Mouse (Mus musculus) cortical plate, adult 2 months (tissue): ENCODE data around the gene Gm11273.

ENCODE experiments used
- CTCF ChIP-seq: fragments of 200-500 bp; IDR thresholded peaks from 2 replicates; pipeline ENCODE4 v1.5.1; 2011; ENCODE audit warnings: mild to moderate bottlenecking, control low read depth, low read length; ENCODE audit not compliant: insufficient read depth; ENCODE audit errors: extremely low read depth
- POLR2A ChIP-seq: fragments of 200-500 bp; IDR thresholded peaks from 2 replicates; pipeline ENCODE4 v1.6.1; 2011; ENCODE audit warnings: mild to moderate bottlenecking, low read length, control low read depth; ENCODE audit not compliant: insufficient read depth; ENCODE audit errors: extremely low read depth

DNA sequence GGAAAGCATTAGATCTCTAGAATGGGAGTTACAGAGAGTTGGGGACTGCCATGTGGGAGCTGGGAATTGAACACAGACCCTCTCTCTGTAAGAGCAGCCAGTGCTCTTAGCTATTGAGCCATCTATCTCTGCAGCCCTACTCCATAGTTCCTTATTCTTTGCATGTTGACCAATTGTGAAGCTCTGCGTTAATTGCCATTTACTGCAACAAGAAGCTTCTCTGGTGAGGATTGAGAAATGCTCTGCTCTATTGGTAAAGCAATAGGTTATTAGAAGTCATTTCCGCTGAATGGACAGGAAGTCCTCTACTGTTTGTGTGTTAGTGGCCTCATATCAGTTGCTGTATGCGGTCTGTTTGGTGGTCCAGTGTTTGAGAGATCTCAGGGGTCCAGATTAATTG is 48.3 kb upstream of the Gm11273 start:
- TF ChIP-seq CTCF (no peak), POLR2A (no peak)
